Mouse (Mus musculus) left cerebral cortex, postnatal 25 days (tissue): Measurements from ENCODE around the gene Scel. TPM values are rescaled to one million over a fixed set of nuclear protein-coding genes. Genes with fewer than 3 reads are reported as not detected.

Source experiments
- DNase-seq, 2 experiments: peaks; one replicate each; pipeline ENCODE4 v3.0.0; 2022; ENCODE audit warnings: low spot score in 2 of 2, mixed read lengths in 1 of 2
- intact Hi-C: fragments of 180-260 bp; cut with DNase I; formaldehyde crosslinking; loops from one replicate; pipeline ENCODE4 v1.15.1; 2025
- total RNA-seq, 2 experiments: library from RNA; stranded (reverse); gene quantifications; 2 replicates each; pipeline ENCODE4 v1.2.3; 2021

Gene Scel
- total RNA-seq, 2 experiments from 2014 or later, result 1.1 to 1.4 TPM

DNA sequence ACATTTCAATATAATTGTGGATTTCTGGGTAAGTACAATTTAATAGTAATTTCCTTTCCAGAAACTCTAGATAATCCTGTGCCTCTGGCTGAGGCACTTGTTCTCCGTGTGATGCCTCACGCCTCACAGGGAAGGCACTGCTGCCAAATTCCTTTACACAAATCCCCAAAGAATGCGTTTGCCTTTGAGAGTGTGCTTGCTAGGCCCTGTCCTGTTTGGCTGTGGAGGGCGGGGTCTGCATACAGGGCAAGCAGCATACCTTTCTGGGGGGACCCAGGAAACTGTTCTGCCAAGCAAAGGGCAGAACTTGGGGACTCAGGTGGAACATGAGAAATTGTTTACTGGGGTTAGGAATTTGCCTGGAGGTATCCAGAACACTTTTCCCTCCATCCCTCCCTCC, 12.2 kb upstream of the Scel start:
- DNase-seq, result no peak
- intact Hi-C loops, result no loop called here

DNA sequence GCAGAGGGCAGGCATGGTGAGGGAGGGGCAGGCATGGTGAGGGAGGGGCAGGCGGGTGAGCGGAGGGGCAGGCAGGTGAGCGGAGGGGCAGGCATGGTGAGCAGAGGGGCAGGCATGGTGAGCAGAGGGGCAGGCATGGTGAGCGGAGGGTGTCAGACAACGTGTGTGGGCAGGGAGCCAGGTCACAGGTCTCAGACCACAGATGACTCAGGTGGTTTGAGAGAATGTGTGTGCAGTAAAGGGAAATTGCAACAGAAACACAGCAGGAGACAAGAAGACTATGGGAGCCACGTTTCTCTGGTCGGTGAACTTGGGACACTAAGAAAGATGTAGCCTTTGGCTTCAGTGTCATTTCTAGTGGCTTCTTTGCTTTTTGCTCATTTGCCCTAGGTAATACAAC, 8.6 kb upstream of the Scel start:
- no peak for DNase-seq
- intact Hi-C loops, result no loop called here

GRCm38 (mm10) chr14:103509544-103509943, 3.6 kb upstream of the Scel start:
- intact Hi-C loops, result no loop called here
- DNase-seq, result no peak

DNA sequence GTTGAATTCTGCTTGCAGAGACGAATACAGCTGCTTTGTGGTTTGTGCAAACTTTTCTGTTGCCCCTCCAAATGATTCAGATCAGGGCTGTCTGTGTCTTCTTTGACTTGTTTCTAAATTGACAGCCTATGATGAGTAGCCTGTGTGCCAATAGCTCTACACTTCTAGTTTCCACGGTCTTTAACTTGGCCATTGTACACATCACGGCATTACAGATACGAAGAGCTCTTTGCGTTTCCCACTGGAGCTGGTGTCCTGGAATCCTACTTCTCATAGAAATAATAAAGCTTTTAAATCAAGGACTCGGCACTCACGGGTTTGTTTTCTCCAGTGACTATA, 300 bp downstream of the Scel start:
- intact Hi-C loops, result no loop called here
- DNase-seq, result no peak

- no peak for DNase-seq
- intact Hi-C loops, result no loop called here
These were observed 2.3 kb downstream of the Scel start for GRCm38 (mm10) chr14:103515419-103515818.

- intact Hi-C loops, result no loop called here
- no peak for DNase-seq
These were observed 13.1 kb downstream of the Scel start for GRCm38 (mm10) chr14:103526286-103526685.

DNA sequence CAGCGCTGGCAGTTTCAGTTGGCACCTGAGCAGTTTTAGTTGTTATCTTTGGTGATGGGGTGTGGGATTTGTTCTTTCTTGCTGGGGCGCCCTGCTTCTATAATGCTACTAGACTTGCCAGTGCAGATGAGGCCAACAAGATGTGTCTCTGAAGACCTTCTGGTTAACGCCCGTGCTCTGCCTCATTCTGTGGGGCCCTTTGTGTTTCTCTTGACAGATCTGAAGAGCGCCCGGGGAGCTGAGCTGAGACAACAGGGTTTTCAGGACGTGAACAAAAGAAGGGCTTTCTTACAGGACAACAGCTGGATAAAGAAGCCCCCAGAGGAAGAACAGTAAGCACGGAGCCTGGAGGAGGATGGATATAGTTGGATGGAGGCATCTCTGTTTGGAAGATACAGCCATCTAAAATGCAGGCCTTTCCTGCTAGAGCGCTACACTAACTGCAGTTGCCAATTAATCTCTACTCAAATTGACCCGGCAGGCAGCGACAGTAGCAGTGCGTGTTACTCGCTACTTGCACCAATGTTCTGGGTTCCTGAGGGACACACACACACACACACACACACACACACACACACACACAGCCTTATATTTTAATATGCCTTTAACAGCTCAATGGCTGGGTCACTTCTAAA, 16.7 kb downstream of the Scel start:
- DNase-seq, result no peak
- intact Hi-C loops, result loop anchor here (10.0 kb wide), 1 partner anchor 175 kb away; no protein-coding TSS in a partner anchor

- DNase-seq, result no peak
- intact Hi-C loops, result loop anchor here (10.0 kb wide), 1 partner anchor 177 kb away; no protein-coding TSS in a partner anchor
These were observed 18.7 kb downstream of the Scel start for GRCm38 (mm10) chr14:103531722-103532341.

GRCm38 (mm10) chr14:103535511-103536024, 22.4 kb downstream of the Scel start:
- intact Hi-C loops, result loop anchor here (5.0 to 10.0 kb wide), 3 partner anchors 58 to 468 kb away; no protein-coding TSS in a partner anchor
- DNase-seq, result no peak

DNA sequence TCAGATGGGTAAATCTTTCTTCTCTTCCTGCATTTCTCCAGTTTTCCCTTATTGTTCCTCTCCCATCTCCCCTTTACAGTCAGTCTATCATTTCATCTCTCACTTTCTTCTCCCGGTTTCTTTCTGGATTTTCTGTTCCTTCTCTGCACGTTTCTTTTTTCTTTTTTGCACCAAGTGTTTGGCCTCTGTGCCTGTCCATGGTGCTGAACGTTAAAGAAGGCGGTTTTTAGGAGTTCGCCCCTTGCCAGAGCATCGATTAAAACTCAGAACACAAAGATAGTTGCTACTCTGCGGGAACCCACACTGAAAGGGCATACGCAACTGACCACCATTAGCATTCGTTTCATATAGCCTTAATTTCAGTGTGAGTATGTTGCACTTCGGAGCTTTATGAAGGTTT, 23.2 kb downstream of the Scel start:
- intact Hi-C loops, result loop anchor here (5.0 to 10.0 kb wide), 3 partner anchors 59 to 469 kb away; no protein-coding TSS in a partner anchor
- DNase-seq, result no peak

- DNase-seq, result peak; percentile 63 to 67
- intact Hi-C loops, result loop anchor here (1.0 to 10.0 kb wide), 5 partner anchors 22 to 525 kb away; no protein-coding TSS in a partner anchor
These were observed 24.4 kb downstream of the Scel start for GRCm38 (mm10) chr14:103537355-103538056.

DNA sequence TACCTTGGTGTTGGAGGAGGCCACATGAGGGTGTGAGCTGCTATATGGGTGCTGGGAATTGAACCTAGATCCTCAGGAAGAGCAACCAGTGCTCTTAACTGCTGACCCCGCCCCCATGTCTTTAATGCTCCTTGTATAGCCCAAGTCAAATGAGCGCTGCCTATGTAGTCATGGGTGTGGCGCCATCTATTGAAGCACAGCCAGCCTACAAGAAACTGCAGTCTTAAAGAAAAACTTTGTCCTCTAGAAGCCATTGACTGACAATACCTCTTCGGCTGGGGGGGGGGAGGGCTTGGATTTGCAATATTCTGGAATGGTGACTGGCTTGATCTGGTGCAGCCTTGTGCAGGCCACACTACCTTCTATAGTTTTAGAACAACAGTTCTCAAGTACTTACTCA, 26.7 kb downstream of the Scel start:
- DNase-seq, result no peak
- intact Hi-C loops, result loop anchor here (2.0 to 10.0 kb wide), 4 partner anchors 62 to 527 kb away; no protein-coding TSS in a partner anchor

GRCm38 (mm10) chr14:103541679-103542078, 28.5 kb downstream of the Scel start:
- DNase-seq, result no peak
- intact Hi-C loops, result no loop called here

- DNase-seq, result no peak
- intact Hi-C loops, result no loop called here
These were observed 30.4 kb downstream of the Scel start for GRCm38 (mm10) chr14:103543304-103544079.

GRCm38 (mm10) chr14:103545734-103546133, 32.6 kb downstream of the Scel start:
- intact Hi-C loops, result no loop called here
- no peak for DNase-seq

DNA sequence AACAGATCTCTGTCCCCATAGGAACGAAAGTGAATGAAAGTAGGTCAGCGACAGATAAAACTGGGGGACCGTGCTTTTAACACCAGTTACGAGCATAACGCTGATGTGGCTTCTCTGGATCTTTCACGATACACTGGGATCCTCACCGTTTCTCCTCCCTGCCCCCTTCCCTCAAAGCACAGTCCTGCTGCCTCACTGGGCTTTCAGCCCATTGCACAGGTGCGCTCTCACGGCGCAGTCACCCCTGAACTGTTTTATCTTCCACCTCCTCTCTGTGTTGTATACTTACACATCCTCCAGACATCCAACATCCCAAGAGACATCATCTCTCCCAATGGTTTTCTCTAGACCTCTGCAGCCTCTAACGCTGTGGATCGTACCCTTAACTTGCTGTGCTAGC, 33.1 kb downstream of the Scel start:
- DNase-seq, result no peak
- intact Hi-C loops, result no loop called here

DNA sequence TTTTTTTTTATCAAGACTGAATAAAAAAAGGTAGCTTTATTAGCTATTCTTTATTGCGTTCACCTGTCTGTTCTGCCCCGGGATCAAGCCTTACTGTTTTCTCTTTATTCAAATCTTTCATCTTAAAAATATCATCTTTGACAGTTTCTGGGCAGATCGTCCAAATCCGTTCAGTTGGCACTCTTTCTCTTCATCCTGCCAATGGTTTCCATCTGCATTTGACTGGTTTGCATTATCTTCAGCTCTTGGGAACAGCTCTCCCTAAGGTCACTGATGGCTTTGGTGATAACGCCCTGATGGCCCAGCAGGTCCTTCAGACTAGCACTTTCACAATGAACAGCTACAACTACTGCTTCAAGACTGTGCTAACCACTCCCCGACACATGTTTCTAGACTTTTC, 35.1 kb downstream of the Scel start:
- DNase-seq, result no peak

DNA sequence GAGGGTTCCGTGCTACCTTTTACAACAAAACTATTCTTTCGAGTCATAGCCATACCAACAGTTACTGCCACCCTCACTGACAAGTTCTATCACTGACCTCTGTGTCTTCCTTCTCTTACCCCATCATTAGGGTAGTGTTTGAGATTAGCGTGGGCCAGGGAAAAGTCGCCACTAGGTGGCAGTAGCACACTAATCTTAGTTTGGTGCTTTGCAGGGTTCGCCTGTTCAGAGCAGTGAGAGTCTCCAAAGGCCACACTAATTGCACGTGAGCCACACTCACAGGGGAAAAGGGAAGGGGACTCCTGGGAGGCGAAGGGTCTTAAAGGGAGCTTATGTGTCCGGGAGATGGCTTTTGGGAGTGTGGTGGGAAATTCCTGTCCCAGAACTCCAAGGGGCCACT, 37.3 kb downstream of the Scel start:
- intact Hi-C loops, result loop anchor here (1.0 to 10.0 kb wide), 4 partner anchors 102 to 974 kb away; partner anchors contain the start of genes Rnf219 and Slain1
- peak; percentile 87 to 88 for DNase-seq

More for the DNA sequence above, 35.1 kb downstream of the Scel start:
- intact Hi-C loops, result no loop called here

DNA sequence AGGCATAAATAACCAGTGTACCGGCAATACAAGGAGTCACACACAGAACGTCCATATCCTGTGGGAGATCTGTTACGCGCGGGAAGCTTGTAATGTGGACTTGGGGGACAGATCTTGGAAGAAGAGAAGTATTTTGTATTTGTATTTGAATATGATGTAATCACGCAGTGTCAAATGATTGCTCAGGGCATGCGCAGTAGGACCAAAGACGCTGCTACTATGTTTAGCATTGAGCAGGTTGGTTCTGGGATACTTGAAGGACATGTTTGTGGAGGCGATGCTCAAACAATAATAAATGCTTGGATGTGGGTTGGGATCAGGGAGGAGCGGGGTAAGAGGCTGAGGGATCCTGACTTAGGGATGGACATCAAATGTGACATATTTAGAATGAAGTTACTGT, 37.8 kb downstream of the Scel start:
- intact Hi-C loops, result loop anchor here (1.0 to 10.0 kb wide), 4 partner anchors 101 to 974 kb away; partner anchors contain the start of genes Rnf219 and Slain1
- DNase-seq, result peak in 1 of 2 experiments; percentile 21
